Mouse (Mus musculus): Measurements from ENCODE around the gene Slc8b1.

- TF ChIP-seq POLR2A (IDR thresholded peaks at IDR 0.05; ENCODE audit: insufficient read length, low read depth) (no peak), TCF12 (IDR thresholded peaks at IDR 0.05; ENCODE audit: insufficient read depth, poor library complexity, severe bottlenecking) (no peak), MYOG (IDR thresholded peaks at IDR 0.05; ENCODE audit: control insufficient read depth in 1 of 3, insufficient read depth in 1 of 3, insufficient read length in 2 of 3, low read depth in 2 of 3) (no peak), POLR2AphosphoS2 (IDR thresholded peaks at IDR 0.05; ENCODE audit: insufficient read length, low read depth) (no peak), MAX (IDR thresholded peaks at IDR 0.05; ENCODE audit: low read depth) (no peak), E2F4 (IDR thresholded peaks at IDR 0.05; ENCODE audit: insufficient read depth) (no peak), USF1 (IDR thresholded peaks at IDR 0.05; ENCODE audit: low read depth) (no peak), CEBPB (IDR thresholded peaks at IDR 0.05; ENCODE audit: insufficient read depth, poor library complexity, severe bottlenecking) (no peak), SRF (IDR thresholded peaks at IDR 0.05; ENCODE audit: control insufficient read depth, insufficient read length, low read depth) (no peak), MYOD1 (IDR thresholded peaks at IDR 0.05; ENCODE audit: control insufficient read depth in 1 of 3, insufficient read length in 2 of 3, low read depth in 2 of 3) (no peak), REST (IDR thresholded peaks at IDR 0.05; ENCODE audit: insufficient read depth, insufficient read length) (no peak), TCF3 (IDR thresholded peaks at IDR 0.05; ENCODE audit: insufficient read length, low read depth) (no peak)
Observed at GRCm38 (mm10) chr5:120534686-120535075, 23.7 kb downstream of the Slc8b1 start.
